ENCODE assay signal across 22 mouse cellular contexts in genomic region chr7:102338956-102339355, GRCm38 (mm10).
DNase-seq lines count a peak whose midpoint lies in the region; ATAC-seq and TF ChIP-seq lines count a peak whose summit lies in the region.
"Had no signal": no experiment of that assay in that cellular context is flagged by ENCODE, and none has a peak within 500 bp of the region (broad histone marks: within the 10 kb centered on the region; RNA-seq: fewer than 3 reads in every experiment).

No protein-coding gene starts in this region.

- TF ChIP-seq POLR2A in heart, adult 2 months (IDR thresholded peaks at IDR 0.05; ENCODE audit: insufficient read depth, low read depth, low read length), result no peak
- TF ChIP-seq POLR2A in thymus, adult 2 months (IDR thresholded peaks at IDR 0.05; ENCODE audit: control insufficient read depth, extremely low read depth, insufficient read depth, low read length, poor library complexity), result no peak

- intact Hi-C loops in heart, adult 2 months (cut with DNase I), result loop anchor here (5.0 kb wide), 3 partner anchors 37 to 72 kb away; partner anchors contain the start of gene Stim1
- intact Hi-C loops in heart, postnatal 10 days (cut with DNase I), result loop anchor here (1.0 kb wide), 1 partner anchor 72 kb away; the partner anchor contains the start of gene Stim1

- peak overlapping the region; percentile 43 for H3K27ac ChIP-seq in heart, adult 2 months
- H3K27ac ChIP-seq in midbrain, embryonic 11.5 days (ENCODE audit: low read depth, low read length), result no peak overlapping the region
- H3K27ac ChIP-seq in midbrain, embryonic 16.5 days (ENCODE audit: low read length), result no peak overlapping the region
- H3K27ac ChIP-seq in thymus, adult 2 months (ENCODE audit: control insufficient read depth, insufficient read depth, low read length), result peak overlapping the region; percentile 58
- H3K27ac ChIP-seq: forebrain, embryonic 10.5 days; forebrain, embryonic 13.5 days; hindbrain, embryonic 10.5 days; hindbrain, embryonic 13.5 days had no signal

- no peaks in the 10 kb centered on the region for H3K27me3 ChIP-seq in heart, adult 2 months (ENCODE audit: control insufficient read depth, insufficient read depth, low read length)
- no peaks in the 10 kb centered on the region for H3K27me3 ChIP-seq in midbrain, embryonic 11.5 days (ENCODE audit: control insufficient read depth, insufficient read depth, low read length)
- no peaks in the 10 kb centered on the region for H3K27me3 ChIP-seq in midbrain, embryonic 16.5 days (ENCODE audit: control insufficient read depth, insufficient read depth, low read depth, low read length)
- H3K27me3 ChIP-seq in thymus, adult 2 months (ENCODE audit: control insufficient read depth, insufficient read depth, low read length), result no peaks in the 10 kb centered on the region
- H3K27me3 ChIP-seq: forebrain, embryonic 13.5 days; heart, embryonic 13.5 days; hindbrain, embryonic 13.5 days had no signal

- H3K9me3 ChIP-seq in midbrain, embryonic 11.5 days (ENCODE audit: control insufficient read depth, low read length), result no peaks in the 10 kb centered on the region
- no peaks in the 10 kb centered on the region for H3K9me3 ChIP-seq in midbrain, embryonic 16.5 days (replicated peaks; ENCODE audit: control insufficient read depth, low read length, poor library complexity, severe bottlenecking)
- H3K9me3 ChIP-seq: forebrain, embryonic 10.5 days; forebrain, embryonic 13.5 days; heart, embryonic 13.5 days; hindbrain, embryonic 10.5 days; hindbrain, embryonic 13.5 days had no signal

- H3K36me3 ChIP-seq in heart, adult 2 months (ENCODE audit: control insufficient read depth, insufficient read depth, low read length), result peaks cover 5% of the 10 kb centered on the region; the same call in 1 of the 2 replicates
- no peaks in the 10 kb centered on the region for H3K36me3 ChIP-seq in midbrain, embryonic 11.5 days (ENCODE audit: control insufficient read depth, insufficient read depth, low read length)
- H3K36me3 ChIP-seq in midbrain, embryonic 16.5 days (ENCODE audit: control insufficient read depth, insufficient read depth, low read length), result no peaks in the 10 kb centered on the region
- H3K36me3 ChIP-seq in thymus, adult 2 months (ENCODE audit: control insufficient read depth, insufficient read depth, low read length), result no peaks in the 10 kb centered on the region
- H3K36me3 ChIP-seq: forebrain, embryonic 10.5 days; heart, embryonic 13.5 days; hindbrain, embryonic 10.5 days; hindbrain, embryonic 13.5 days had no signal

- no peak for TF ChIP-seq CTCF in heart, adult 2 months (IDR thresholded peaks at IDR 0.05)
- TF ChIP-seq CTCF in thymus, adult 2 months (IDR thresholded peaks at IDR 0.05; ENCODE audit: borderline replicate concordance, control insufficient read depth, extremely low read depth, insufficient read depth, low read length, poor library complexity), result no peak

- H3K4me3 ChIP-seq in heart, adult 2 months, result no peak overlapping the region
- H3K4me3 ChIP-seq in midbrain, embryonic 11.5 days (ENCODE audit: low read depth, low read length), result no peak overlapping the region
- no peak overlapping the region for H3K4me3 ChIP-seq in midbrain, embryonic 16.5 days (ENCODE audit: low read depth, low read length)
- H3K4me3 ChIP-seq in thymus, adult 2 months (ENCODE audit: control insufficient read depth, insufficient read depth, low read length), result no peak overlapping the region
- H3K4me3 ChIP-seq: forebrain, embryonic 10.5 days; forebrain, embryonic 13.5 days; heart, embryonic 13.5 days; hindbrain, embryonic 10.5 days; hindbrain, embryonic 13.5 days had no signal

- no peak overlapping the region for H3K4me2 ChIP-seq in midbrain, embryonic 11.5 days
- no peak overlapping the region for H3K4me2 ChIP-seq in midbrain, embryonic 16.5 days (ENCODE audit: low read length)
- H3K4me2 ChIP-seq: forebrain, embryonic 13.5 days; heart, embryonic 13.5 days; hindbrain, embryonic 13.5 days had no signal

- H3K79me2 ChIP-seq in heart, adult 2 months (replicated peaks; ENCODE audit: control insufficient read depth, insufficient read depth, low read length), result no peaks in the 10 kb centered on the region

- H3K4me1 ChIP-seq in heart, adult 2 months (ENCODE audit: control insufficient read depth, insufficient read depth, low read length), result peaks cover 3% of the 10 kb centered on the region
- no peaks in the 10 kb centered on the region for H3K4me1 ChIP-seq in midbrain, embryonic 11.5 days (ENCODE audit: control insufficient read depth, insufficient read depth, low read length)
- H3K4me1 ChIP-seq in midbrain, embryonic 16.5 days (ENCODE audit: control insufficient read depth, insufficient read depth, low read length), result no peaks in the 10 kb centered on the region
- H3K4me1 ChIP-seq in thymus, adult 2 months (replicated peaks; ENCODE audit: control insufficient read depth, insufficient read depth, low read length), result peaks cover 14% of the 10 kb centered on the region
- H3K4me1 ChIP-seq: forebrain, embryonic 10.5 days; forebrain, embryonic 13.5 days; hindbrain, embryonic 10.5 days; hindbrain, embryonic 13.5 days had no signal

- no peak for DNase-seq in heart, adult 2 months
- DNase-seq in heart, postnatal 10 days, result no peak
- peak; percentile 51 for DNase-seq in midbrain, embryonic 11.5 days (ENCODE audit: low spot score, missing footprints)
- no peak for DNase-seq in thymus, adult 2 months
- no peak for DNase-seq in thymus, postnatal 25 days
- peak; percentile 27 for DNase-seq in induced T-regulatory cell, adult 2 months (ENCODE audit: low read depth)
- DNase-seq: adrenal gland, adult 8-10 months; adrenal gland, postnatal 25 days; cerebellum, adult 18-20 months; cerebellum, adult 9-10 months; cerebellum, postnatal 14 days; gastrocnemius, postnatal 25 days had no signal

- ATAC-seq in midbrain, embryonic 11.5 days (ENCODE audit: low FRiP score), result no peak
- no peak for ATAC-seq in midbrain, embryonic 16.5 days
- ATAC-seq in megakaryocyte progenitor cell, adult 5-6 weeks (replicated peaks; ENCODE audit: poor library complexity), result no peak
- ATAC-seq: forebrain, embryonic 13.5 days; forebrain, embryonic 16.5 days; hindbrain, embryonic 16.5 days; inflammation-experienced regulatory T-cells, adult 6 months had no signal

- no peak for TF ChIP-seq EP300 in heart, adult 2 months (IDR thresholded peaks at IDR 0.05; ENCODE audit: insufficient read depth, low read depth, low read length)

- 96% methylated on average over 3 of the region's 3 CpGs for WGBS in heart, adult 2 months
- WGBS in midbrain, embryonic 11.5 days, result 83% methylated on average over 3 of the region's 3 CpGs
- 91% methylated on average over 3 of the region's 3 CpGs for WGBS in midbrain, embryonic 16.5 days
- WGBS in thymus, adult 2 months, result 92% methylated on average over 3 of the region's 3 CpGs

- no peak overlapping the region for H3K9ac ChIP-seq in heart, adult 2 months (ENCODE audit: low read depth, low read length)
- no peak overlapping the region for H3K9ac ChIP-seq in midbrain, embryonic 11.5 days (ENCODE audit: low read length)
- H3K9ac ChIP-seq in midbrain, embryonic 16.5 days (ENCODE audit: low read depth, low read length), result no peak overlapping the region
- H3K9ac ChIP-seq: forebrain, embryonic 13.5 days; heart, embryonic 13.5 days; hindbrain, embryonic 13.5 days had no signal

Comparison
In these comparisons a context has a peak if more than half of its experiments do, and no peak if none do; other contexts are left out.
1. DNase-seq: peak in midbrain, embryonic 11.5 days (single experiment) and induced T-regulatory cell, adult 2 months (single experiment); none in heart, adult 2 months (0 of 2), heart, postnatal 10 days (0 of 2), thymus, adult 2 months (single experiment) and thymus, postnatal 25 days (single experiment).
2. H3K27ac ChIP-seq: peak in heart, adult 2 months (single experiment) and thymus, adult 2 months (single experiment); none in midbrain, embryonic 11.5 days (single experiment) and midbrain, embryonic 16.5 days (single experiment).